ENCODE assay signal across 8 mouse cellular contexts in the genomic region with DNA sequence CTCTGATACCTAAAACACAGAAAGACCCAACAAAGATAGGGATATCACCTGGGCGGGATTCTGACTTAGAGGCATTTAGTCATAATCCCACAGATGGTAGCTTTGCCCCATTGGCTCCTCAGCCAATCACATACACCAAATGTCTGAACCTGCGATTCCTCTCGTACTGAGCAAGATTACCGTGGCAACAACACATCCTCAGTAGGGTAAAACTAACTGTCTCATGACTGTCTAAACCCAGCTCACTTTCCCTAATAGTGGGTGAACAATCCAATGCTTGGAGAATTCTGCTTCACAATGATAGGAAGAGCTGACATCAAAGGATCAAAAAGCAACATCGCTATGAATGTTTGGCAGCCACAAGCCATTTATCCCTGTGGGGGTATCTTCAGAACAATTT.
A peak's percentile ranks its signal among the peaks of the same experiment; 100 is the strongest.
DNase-seq lines count a peak whose midpoint lies in the region; ATAC-seq lines count a peak whose summit lies in the region.

No protein-coding gene starts in this region.

- peak; percentile 93 for ATAC-seq in heart, embryonic 13.5 days (ENCODE audit: extremely low read depth, insufficient number of reproducible peaks, low FRiP score, low TSS enrichment)
- peak; percentile 76 for ATAC-seq in monocyte, adult 5-6 weeks (replicated peaks; ENCODE audit: insufficient number of reproducible peaks, low FRiP score, low TSS enrichment, poor library complexity, severe bottlenecking)

- WGBS in heart, embryonic 13.5 days: 74% methylated on average over 5 of the region's 5 CpGs
- WGBS in limb, embryonic 10.5 days: 85% methylated on average over 5 of the region's 5 CpGs

- no peaks in the 10 kb centered on the region for H3K4me1 ChIP-seq in heart, embryonic 13.5 days
- no peaks in the 10 kb centered on the region for H3K4me1 ChIP-seq in limb, embryonic 10.5 days

- H3K9me3 ChIP-seq in heart, embryonic 13.5 days: no peaks in the 10 kb centered on the region
- H3K9me3 ChIP-seq in limb, embryonic 10.5 days (replicated peaks): no peaks in the 10 kb centered on the region

- H3K4me3 ChIP-seq in heart, embryonic 13.5 days: no peak overlapping the region
- H3K4me3 ChIP-seq in limb, embryonic 10.5 days: no peak overlapping the region

- peak; percentile 11 for DNase-seq in gastrocnemius, postnatal 10 days
- no peak for DNase-seq in gastrocnemius, postnatal 25 days
- DNase-seq in B cell, adult 2 months: peak; percentile 41 to 57
- DNase-seq in c-Kit-negative CD71-positive TER-119-positive erythroid progenitor cells, embryonic 14.5 days (ENCODE audit: low read depth, low spot score): peak; percentile 89
- peak; percentile 80 for DNase-seq in limb, embryonic 10.5 days (ENCODE audit: low spot score)
- no peak for DNase-seq in ovary, adult 18-20 months (ENCODE audit: low spot score)

- H3K36me3 ChIP-seq in heart, embryonic 13.5 days: no peaks in the 10 kb centered on the region
- H3K36me3 ChIP-seq in limb, embryonic 10.5 days: no peaks in the 10 kb centered on the region

- no peak overlapping the region for H3K9ac ChIP-seq in heart, embryonic 13.5 days

- H3K27ac ChIP-seq in heart, embryonic 13.5 days (replicated peaks): no peak overlapping the region
- no peak overlapping the region for H3K27ac ChIP-seq in limb, embryonic 10.5 days

- H3K27me3 ChIP-seq in heart, embryonic 13.5 days (replicated peaks): no peaks in the 10 kb centered on the region
- H3K27me3 ChIP-seq in limb, embryonic 10.5 days (ENCODE audit: low read depth, poor library complexity, severe bottlenecking): no peaks in the 10 kb centered on the region

- no peak overlapping the region for H3K4me2 ChIP-seq in heart, embryonic 13.5 days

Comparison
In these comparisons a context has a peak if more than half of its experiments do, and no peak if none do; other contexts are left out.
1. DNase-seq: peak in gastrocnemius, postnatal 10 days (single experiment), B cell, adult 2 months (2 of 2), c-Kit-negative CD71-positive TER-119-positive erythroid progenitor cells, embryonic 14.5 days (single experiment) and limb, embryonic 10.5 days (single experiment); none in gastrocnemius, postnatal 25 days (single experiment) and ovary, adult 18-20 months (single experiment).